Mouse (Mus musculus) hindbrain, embryonic 16.5 days (tissue): ENCODE measurements around the gene Timm8a1. TPM values are rescaled to one million over a fixed set of nuclear protein-coding genes. Genes with fewer than 3 reads are reported as not detected.

ENCODE experiments used
- ATAC-seq: fragments of 200-750 bp; cut with Nextera tagmentation; 2 replicates; pipeline ENCODE4 v1.8.0; 2017; ENCODE audit warnings: moderate TSS enrichment, moderate library complexity
- H3K27ac ChIP-seq: fragments of 300-500 bp; sonication (generic); 2 replicates; pipeline ENCODE4 v1.5.1; 2014; ENCODE audit warnings: low read depth, mild to moderate bottlenecking, control low read depth, low read length, moderate library complexity
- H3K27me3 ChIP-seq: fragments of 300-500 bp; sonication (generic); replicated peaks from 2 replicates; pipeline ENCODE4 v1.6.1; 2014; ENCODE audit warnings: low read length; ENCODE audit not compliant: control insufficient read depth, insufficient read depth
- H3K36me3 ChIP-seq: fragments of 300-500 bp; sonication (generic); 2 replicates; pipeline ENCODE4 v1.6.1; 2014; ENCODE audit warnings: mild to moderate bottlenecking, low read length, moderate library complexity, mixed read lengths; ENCODE audit not compliant: control insufficient read depth, insufficient read depth
- H3K4me1 ChIP-seq: fragments of 300-500 bp; sonication (generic); 2 replicates; pipeline ENCODE4 v1.6.1; 2014; ENCODE audit warnings: low read depth, low read length; ENCODE audit not compliant: control insufficient read depth, insufficient read depth
- H3K4me2 ChIP-seq: fragments of 300-500 bp; sonication (generic); 2 replicates; pipeline ENCODE4 v1.6.1; 2014; ENCODE audit warnings: mild to moderate bottlenecking, low read length, control low read depth, moderate library complexity
- H3K4me3 ChIP-seq: fragments of 300-500 bp; sonication (generic); 2 replicates; pipeline ENCODE4 v1.5.1; 2014; ENCODE audit warnings: mild to moderate bottlenecking, low read length, control low read depth, moderate library complexity
- H3K9ac ChIP-seq: fragments of 300-500 bp; sonication (generic); 2 replicates; pipeline ENCODE4 v1.6.1; 2014; ENCODE audit warnings: low read depth, mild to moderate bottlenecking, control low read depth, low read length, moderate library complexity
- H3K9me3 ChIP-seq: fragments of 300-500 bp; sonication (generic); 2 replicates; pipeline ENCODE4 v1.6.1; 2014; ENCODE audit warnings: mild to moderate bottlenecking, low read length, moderate library complexity; ENCODE audit not compliant: control insufficient read depth
- WGBS: fragments of 180-500 bp; shearing (Covaris S2); extraction: QIAGEN DNeasy Blood & Tissue Kit; methylation state at CpG from one replicate; pipeline ENCODE4 v1.1.7; 2014; 5-methylcytosine and 5-hydroxymethylcytosine counted together
- polyA plus RNA-seq: library from polyadenylated mRNA; unstranded; fragments of >200 nt; fragmentation: Nextera tagmentation; extraction: Ambion mirVana; gene quantifications from 2 replicates; pipeline ENCODE4 v1.2.1, GENCODE M21; 2015

The Timm8a1 gene
- polyA plus RNA-seq, 1 experiment from 2014 or later, result 53.0 TPM

- ATAC-seq, result no peak
- H3K9ac ChIP-seq, result no peak overlapping the region
- no peaks in the 10 kb centered on the region for H3K4me1 ChIP-seq
- no peak overlapping the region for H3K27ac ChIP-seq
- no peaks in the 10 kb centered on the region for H3K9me3 ChIP-seq
- 88% methylated on average over 14 of the region's 14 CpGs for WGBS
- no peaks in the 10 kb centered on the region for H3K36me3 ChIP-seq
- H3K4me2 ChIP-seq, result no peak overlapping the region
- no peak overlapping the region for H3K4me3 ChIP-seq
- no peaks in the 10 kb centered on the region for H3K27me3 ChIP-seq
Observed at GRCm38 (mm10) chrX:134580528-134581305, 39.1 kb upstream of the Timm8a1 start.

DNA sequence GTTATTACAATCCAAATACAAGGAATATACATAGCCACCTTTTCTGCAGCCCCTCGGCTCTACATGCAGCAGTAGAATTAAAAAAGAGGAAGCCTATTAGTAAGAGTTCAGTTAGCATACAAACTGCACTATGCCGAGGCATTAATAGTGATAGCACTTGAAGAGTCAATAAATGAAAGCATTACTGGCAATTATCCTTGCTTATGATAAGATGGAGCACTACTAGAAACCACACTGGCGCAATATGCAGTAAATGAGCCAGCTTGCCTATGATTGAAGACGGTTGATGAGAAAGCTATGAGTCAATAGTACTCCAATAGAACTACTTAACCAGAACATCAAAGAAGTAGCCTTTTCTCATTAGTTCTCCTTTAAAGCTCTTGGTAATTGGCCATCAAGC is 36.2 kb upstream of the Timm8a1 start:
- no peaks in the 10 kb centered on the region for H3K36me3 ChIP-seq
- no peak overlapping the region for H3K4me3 ChIP-seq
- WGBS, result 87% methylated on average over 4 of the region's 4 CpGs
- no peaks in the 10 kb centered on the region for H3K27me3 ChIP-seq
- H3K9ac ChIP-seq, result no peak overlapping the region
- no peak overlapping the region for H3K4me2 ChIP-seq
- H3K4me1 ChIP-seq, result no peaks in the 10 kb centered on the region
- no peak for ATAC-seq
- H3K9me3 ChIP-seq, result no peaks in the 10 kb centered on the region
- no peak overlapping the region for H3K27ac ChIP-seq

DNA sequence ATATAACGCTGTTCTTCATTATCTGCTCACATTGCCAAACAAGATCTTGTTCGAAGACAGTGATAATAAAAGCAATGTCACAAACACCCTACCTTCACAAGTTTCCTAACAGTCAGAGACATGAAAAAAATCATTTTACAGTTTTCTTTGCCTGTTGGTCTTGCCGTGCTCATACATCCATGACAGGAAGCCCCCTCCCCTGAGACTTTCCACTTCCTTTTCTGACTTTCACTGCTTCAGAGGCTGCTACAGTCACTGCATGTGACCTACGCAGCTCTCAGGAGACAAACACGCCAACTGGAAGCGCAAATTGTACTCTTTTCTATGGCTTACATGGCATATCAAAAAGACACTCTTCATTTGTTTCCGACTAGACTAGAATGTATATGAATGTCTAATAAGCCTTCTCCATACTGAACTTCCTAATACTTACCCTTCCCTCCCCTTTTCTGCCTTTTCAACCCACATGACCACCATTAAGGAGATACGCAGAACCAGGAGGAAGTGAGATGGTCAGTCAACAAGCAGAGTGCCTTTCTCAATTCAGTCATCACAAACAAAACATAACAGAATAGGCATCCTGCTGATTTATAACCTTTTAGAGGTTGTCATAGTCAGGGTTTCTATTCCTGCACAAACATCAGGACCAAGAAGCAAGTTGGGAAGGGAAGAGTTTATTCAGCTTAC is 25.0 kb upstream of the Timm8a1 start:
- no peaks in the 10 kb centered on the region for H3K9me3 ChIP-seq
- no peak for ATAC-seq
- no peaks in the 10 kb centered on the region for H3K4me1 ChIP-seq
- H3K4me3 ChIP-seq, result no peak overlapping the region
- H3K4me2 ChIP-seq, result no peak overlapping the region
- H3K27ac ChIP-seq, result no peak overlapping the region
- no peaks in the 10 kb centered on the region for H3K27me3 ChIP-seq
- WGBS, result 84% methylated on average over 8 of the region's 8 CpGs
- H3K9ac ChIP-seq, result no peak overlapping the region
- H3K36me3 ChIP-seq, result no peaks in the 10 kb centered on the region

DNA sequence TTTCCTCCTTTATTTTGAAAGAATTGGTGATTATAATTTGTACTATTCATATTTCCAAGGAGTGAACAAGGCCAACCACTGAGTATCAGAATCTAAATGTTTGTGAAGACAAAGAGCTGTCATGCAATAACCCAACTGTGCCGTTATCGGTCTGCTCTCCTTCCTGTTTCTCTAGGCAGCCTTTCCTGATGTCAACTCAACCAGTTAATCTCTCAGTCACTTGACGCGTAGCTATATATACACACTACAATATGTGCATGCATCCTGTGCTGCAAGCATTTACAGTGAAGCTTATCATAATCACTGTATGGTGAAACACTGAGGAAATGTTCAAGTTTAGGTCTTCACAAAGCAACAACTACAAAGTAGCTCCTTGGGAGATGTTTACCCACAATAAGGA is 22.7 kb upstream of the Timm8a1 start:
- no peak overlapping the region for H3K27ac ChIP-seq
- H3K9me3 ChIP-seq, result no peaks in the 10 kb centered on the region
- H3K9ac ChIP-seq, result no peak overlapping the region
- no peaks in the 10 kb centered on the region for H3K4me1 ChIP-seq
- H3K27me3 ChIP-seq, result no peaks in the 10 kb centered on the region
- 95% methylated on average over 4 of the region's 4 CpGs for whole genome bisulfite sequencing
- no peak for ATAC-seq
- no peak overlapping the region for H3K4me3 ChIP-seq
- no peak overlapping the region for H3K4me2 ChIP-seq
- no peaks in the 10 kb centered on the region for H3K36me3 ChIP-seq

DNA sequence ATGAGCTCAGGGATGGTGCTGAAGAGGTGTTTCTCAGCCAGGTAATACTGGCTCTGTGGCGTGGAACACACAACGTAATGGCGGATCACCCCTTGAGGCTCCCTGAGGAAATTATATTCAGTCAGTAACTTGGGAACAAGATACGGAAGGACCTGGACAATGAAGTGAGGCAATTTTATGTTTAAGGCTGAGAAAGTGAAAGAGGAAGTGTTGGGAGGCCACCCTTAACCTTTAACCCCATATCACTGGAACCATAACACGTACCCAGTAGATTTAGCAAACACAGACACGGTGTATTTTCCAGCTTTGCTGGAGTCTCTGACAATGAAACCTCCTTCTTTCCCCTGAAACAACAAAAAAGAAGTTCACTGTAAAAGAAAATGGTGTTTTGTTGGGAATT is 12.8 kb upstream of the Timm8a1 start:
- no peak overlapping the region for H3K4me2 ChIP-seq
- no peak overlapping the region for H3K27ac ChIP-seq
- H3K4me3 ChIP-seq, result no peak overlapping the region
- H3K4me1 ChIP-seq, result no peaks in the 10 kb centered on the region
- ATAC-seq, result no peak
- no peak overlapping the region for H3K9ac ChIP-seq
- no peaks in the 10 kb centered on the region for H3K9me3 ChIP-seq
- no peaks in the 10 kb centered on the region for H3K27me3 ChIP-seq
- H3K36me3 ChIP-seq, result no peaks in the 10 kb centered on the region
- WGBS, result 80% methylated on average over 6 of the region's 6 CpGs

GRCm38 (mm10) chrX:134553326-134553725 is 11.7 kb upstream of the Timm8a1 start:
- ATAC-seq, result no peak
- Histone ChIP-seq H3K27ac (no peak overlapping the region), H3K36me3 (no peaks in the 10 kb centered on the region), H3K4me1 (no peaks in the 10 kb centered on the region), H3K9me3 (no peaks in the 10 kb centered on the region), H3K4me2 (no peak overlapping the region), H3K4me3 (no peak overlapping the region), H3K9ac (no peak overlapping the region), H3K27me3 (no peaks in the 10 kb centered on the region)
- WGBS, result 85% methylated on average over 4 of the region's 4 CpGs

- Histone ChIP-seq H3K27me3 (no peaks in the 10 kb centered on the region), H3K27ac (no peak overlapping the region), H3K4me2 (no peak overlapping the region), H3K4me1 (no peaks in the 10 kb centered on the region), H3K4me3 (no peak overlapping the region), H3K9ac (no peak overlapping the region), H3K36me3 (no peaks in the 10 kb centered on the region), H3K9me3 (no peaks in the 10 kb centered on the region)
- no peak for ATAC-seq
- 18% methylated on average over 5 of the region's 5 CpGs for WGBS
Observed at GRCm38 (mm10) chrX:134550903-134551302, 9.2 kb upstream of the Timm8a1 start.

DNA sequence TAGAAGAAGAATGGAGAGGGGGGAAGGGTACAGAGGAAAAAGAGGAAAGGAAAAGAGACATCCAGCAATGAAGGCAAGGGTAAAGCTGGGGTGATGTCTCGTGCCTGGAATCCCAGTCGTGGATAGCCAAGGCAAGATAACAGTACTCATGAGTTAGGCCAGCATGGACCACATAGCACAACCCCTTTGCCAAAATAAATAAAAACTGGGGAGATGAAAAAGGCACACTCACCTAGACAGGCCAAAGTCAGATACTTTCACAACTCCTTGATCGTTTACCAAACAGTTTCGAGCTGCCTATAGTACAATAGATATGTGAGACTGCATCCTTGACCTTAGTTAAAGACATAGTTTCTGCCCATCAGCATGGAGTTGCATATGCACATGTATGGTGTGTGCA is 5.7 kb upstream of the Timm8a1 start:
- no peak overlapping the region for H3K27ac ChIP-seq
- no peak for ATAC-seq
- H3K4me1 ChIP-seq, result no peaks in the 10 kb centered on the region
- H3K4me2 ChIP-seq, result no peak overlapping the region
- no peaks in the 10 kb centered on the region for H3K9me3 ChIP-seq
- no peaks in the 10 kb centered on the region for H3K36me3 ChIP-seq
- H3K4me3 ChIP-seq, result no peak overlapping the region
- H3K9ac ChIP-seq, result no peak overlapping the region
- WGBS, result 82% methylated on average over 4 of the region's 4 CpGs
- H3K27me3 ChIP-seq, result no peaks in the 10 kb centered on the region

DNA sequence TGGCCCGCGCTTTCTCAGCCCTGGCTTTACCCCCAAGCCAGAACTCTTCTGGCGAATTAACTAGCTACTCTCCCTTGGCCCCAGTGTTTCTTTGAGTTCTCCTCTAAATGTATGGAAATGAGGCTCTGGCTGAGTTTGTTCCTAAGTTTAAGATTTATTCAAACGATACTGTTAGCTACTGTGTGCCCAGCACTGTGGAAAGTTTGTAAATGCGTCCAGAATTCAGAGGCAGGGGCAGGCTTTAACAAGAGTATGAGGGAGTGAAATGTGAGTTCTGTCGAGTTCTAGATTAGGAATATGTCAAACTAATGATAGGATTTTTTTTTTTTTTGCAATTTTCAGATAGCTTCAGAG is 267 bp upstream of the Timm8a1 start:
- Histone ChIP-seq H3K4me2 (peak overlapping the region; percentile 59), H3K4me1 (no peaks in the 10 kb centered on the region), H3K9ac (peak overlapping the region; percentile 59), H3K4me3 (peak overlapping the region; percentile 52), H3K27me3 (no peaks in the 10 kb centered on the region), H3K36me3 (no peaks in the 10 kb centered on the region), H3K9me3 (no peaks in the 10 kb centered on the region), H3K27ac (no peak overlapping the region; the same call in 1 of the 2 replicates)
- 16% methylated on average over 6 of the region's 6 CpGs for WGBS
- ATAC-seq, result peak; percentile 30; the same call in 1 of the 2 replicates
